Mouse (Mus musculus) adrenal gland, adult 2 months (tissue): ENCODE results near the gene Hspb11. TPM values are rescaled to one million over a fixed set of nuclear protein-coding genes. Genes with fewer than 3 reads are reported as not detected.

Source experiments
- DNase-seq: peaks from one replicate; pipeline ENCODE4 v3.0.0; 2021
- polyA plus RNA-seq: library from polyadenylated mRNA; depleted of rRNA; stranded (reverse); fragments of >200 nt; gene quantifications from 2 replicates; pipeline ENCODE4 v1.2.3, GENCODE M21; 2012
- total RNA-seq, 2 experiments: library from RNA; stranded (reverse); gene quantifications; 2 replicates each; pipeline ENCODE4 v1.2.3; 2021

The Hspb11 gene
- total and polyA plus RNA-seq, 3 experiments = 0.30 to 19.1 (median 16.7) TPM

- DNase-seq = peak; percentile 46
Measured at GRCm38 (mm10) chr4:107250494-107250893, 2.9 kb upstream of the Hspb11 start.

- no peak for DNase-seq
Measured at GRCm38 (mm10) chr4:107252522-107252921, 871 bp upstream of the Hspb11 start.

GRCm38 (mm10) chr4:107254414-107254813 lies 1.0 kb downstream of the Hspb11 start:
- DNase-seq = no peak

- DNase-seq = no peak
Measured at GRCm38 (mm10) chr4:107260001-107260400, 6.6 kb downstream of the Hspb11 start.

GRCm38 (mm10) chr4:107273683-107274082 lies 20.3 kb downstream of the Hspb11 start:
- DNase-seq = no peak

- no peak for DNase-seq
Measured at GRCm38 (mm10) chr4:107274511-107274910, 21.1 kb downstream of the Hspb11 start.

- DNase-seq = no peak
Measured at GRCm38 (mm10) chr4:107278188-107278707, 24.9 kb downstream of the Hspb11 start.

- DNase-seq = no peak
Measured at GRCm38 (mm10) chr4:107280843-107281475, 27.6 kb downstream of the Hspb11 start.

- no peak for DNase-seq
Measured at GRCm38 (mm10) chr4:107285446-107286200, 32.2 kb downstream of the Hspb11 start.

GRCm38 (mm10) chr4:107286386-107286785 lies 33.0 kb downstream of the Hspb11 start:
- DNase-seq = no peak

- DNase-seq = no peak
Measured at GRCm38 (mm10) chr4:107287517-107287916, 34.1 kb downstream of the Hspb11 start.

- no peak for DNase-seq
Measured at GRCm38 (mm10) chr4:107291611-107292272, 38.3 kb downstream of the Hspb11 start.

GRCm38 (mm10) chr4:107292273-107292662 lies 38.9 kb downstream of the Hspb11 start:
- DNase-seq = no peak

- DNase-seq = no peak
Measured at GRCm38 (mm10) chr4:107298071-107298606, 44.7 kb downstream of the Hspb11 start.

GRCm38 (mm10) chr4:107299779-107300340 lies 46.5 kb downstream of the Hspb11 start:
- DNase-seq = no peak

GRCm38 (mm10) chr4:107300371-107300770 lies 47.0 kb downstream of the Hspb11 start:
- DNase-seq = no peak

GRCm38 (mm10) chr4:107300902-107301555 lies 47.6 kb downstream of the Hspb11 start:
- DNase-seq = no peak

GRCm38 (mm10) chr4:107302221-107302620 lies 48.8 kb downstream of the Hspb11 start:
- DNase-seq = no peak

- DNase-seq = no peak
Measured at GRCm38 (mm10) chr4:107302832-107303231, 49.4 kb downstream of the Hspb11 start.

GRCm38 (mm10) chr4:107303531-107303930 lies 50.1 kb downstream of the Hspb11 start:
- no peak for DNase-seq

GRCm38 (mm10) chr4:107306966-107307365 lies 53.6 kb downstream of the Hspb11 start, which contains the start of gene Dio1:
TSS of gene Dio1 (minus strand) at chr4:107307169.
- peak; percentile 13 for DNase-seq
